ENCODE assay signal across 8 mouse cellular contexts in the genomic region with DNA sequence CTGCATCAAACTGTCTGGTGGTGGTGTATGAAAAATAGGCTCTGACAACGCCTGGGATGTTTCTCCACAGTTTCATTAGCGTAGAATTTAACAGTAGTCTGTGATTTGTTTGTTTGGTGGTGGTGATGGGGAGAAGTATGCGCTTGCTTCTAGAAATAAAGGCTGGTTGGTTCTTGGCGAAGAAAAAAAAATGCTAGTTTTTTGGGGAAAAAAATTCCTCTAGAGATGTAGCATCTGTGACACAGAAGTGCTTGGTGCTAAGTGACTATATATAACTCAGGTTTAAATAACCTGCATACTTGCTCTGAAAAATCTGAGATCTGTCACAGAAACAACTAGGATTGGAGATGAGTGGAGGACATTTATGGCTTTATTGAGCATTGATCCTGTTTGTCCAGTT. TPM values are rescaled to one million over a fixed set of nuclear protein-coding genes. Genes with fewer than 3 reads are reported as not detected.
DNase-seq lines count a peak whose midpoint lies in the region; ATAC-seq lines count a peak whose summit lies in the region.

No protein-coding gene starts in this region.

- peak overlapping the region; percentile 98 for H3K4me3 ChIP-seq in heart, embryonic 15.5 days
- H3K4me3 ChIP-seq in embryonic facial prominence, embryonic 10.5 days, result peak overlapping the region; percentile 92; the same call in 1 of the 2 replicates
- H3K4me3 ChIP-seq in hindbrain, embryonic 16.5 days (ENCODE audit: low read length), result peak overlapping the region; percentile 96
- peak overlapping the region; percentile 80 for H3K4me3 ChIP-seq in midbrain, embryonic 15.5 days

- H3K4me2 ChIP-seq in heart, embryonic 15.5 days, result peak overlapping the region; percentile 98
- peak overlapping the region; percentile 74 for H3K4me2 ChIP-seq in hindbrain, embryonic 16.5 days (ENCODE audit: low read length)
- H3K4me2 ChIP-seq in midbrain, embryonic 15.5 days, result peak overlapping the region; percentile 80

- no peaks in the 10 kb centered on the region for H3K27me3 ChIP-seq in heart, embryonic 15.5 days
- H3K27me3 ChIP-seq in embryonic facial prominence, embryonic 10.5 days (replicated peaks; ENCODE audit: low read depth, poor library complexity, severe bottlenecking), result peaks cover 24% of the 10 kb centered on the region
- H3K27me3 ChIP-seq in hindbrain, embryonic 16.5 days (replicated peaks; ENCODE audit: control insufficient read depth, insufficient read depth, low read length), result no peaks in the 10 kb centered on the region
- no peaks in the 10 kb centered on the region for H3K27me3 ChIP-seq in midbrain, embryonic 15.5 days (replicated peaks)

- no peaks in the 10 kb centered on the region for H3K36me3 ChIP-seq in heart, embryonic 15.5 days
- H3K36me3 ChIP-seq in embryonic facial prominence, embryonic 10.5 days (replicated peaks), result no peaks in the 10 kb centered on the region
- no peaks in the 10 kb centered on the region for H3K36me3 ChIP-seq in hindbrain, embryonic 16.5 days (ENCODE audit: control insufficient read depth, insufficient read depth, low read length)
- no peaks in the 10 kb centered on the region for H3K36me3 ChIP-seq in midbrain, embryonic 15.5 days (replicated peaks)

- WGBS in heart, embryonic 15.5 days, result 49% methylated on average over 4 of the region's 4 CpGs
- WGBS in embryonic facial prominence, embryonic 10.5 days, result 29% methylated on average over 4 of the region's 4 CpGs
- 24% methylated on average over 4 of the region's 4 CpGs for WGBS in hindbrain, embryonic 16.5 days
- WGBS in midbrain, embryonic 15.5 days, result 30% methylated on average over 4 of the region's 4 CpGs

- no peak for ATAC-seq in heart, embryonic 15.5 days (replicated peaks; ENCODE audit: insufficient number of reproducible peaks, insufficient read depth, low FRiP score, low read depth)
- ATAC-seq in hindbrain, embryonic 16.5 days, result no peak
- no peak for ATAC-seq in midbrain, embryonic 15.5 days (replicated peaks)

- H3K9ac ChIP-seq in heart, embryonic 15.5 days, result peak overlapping the region; percentile 89; the same call in 1 of the 2 replicates
- H3K9ac ChIP-seq in hindbrain, embryonic 16.5 days (ENCODE audit: low read depth, low read length), result peak overlapping the region; percentile 92
- H3K9ac ChIP-seq in midbrain, embryonic 15.5 days, result peak overlapping the region; percentile 67

- no peaks in the 10 kb centered on the region for H3K9me3 ChIP-seq in heart, embryonic 15.5 days (replicated peaks)
- H3K9me3 ChIP-seq in embryonic facial prominence, embryonic 10.5 days, result no peaks in the 10 kb centered on the region
- H3K9me3 ChIP-seq in hindbrain, embryonic 16.5 days (ENCODE audit: control insufficient read depth, low read length), result no peaks in the 10 kb centered on the region
- H3K9me3 ChIP-seq in midbrain, embryonic 15.5 days, result no peaks in the 10 kb centered on the region

- no peak for DNase-seq in heart, postnatal 25 days (ENCODE audit: low spot score)
- DNase-seq in embryonic facial prominence, embryonic 10.5 days (ENCODE audit: low spot score), result no peak
- DNase-seq in left cerebral cortex, adult 18-20 months (ENCODE audit: low spot score in 2 of 2), result no peak
- DNase-seq in gastrocnemius, adult 8-10 months (ENCODE audit: low spot score in 2 of 2), result no peak
- DNase-seq in layer of hippocampus, adult 11-12 months (ENCODE audit: low spot score), result no peak

- intact Hi-C loops in heart, postnatal 25 days (cut with DNase I), result loop anchor here (2.0 to 5.0 kb wide), 3 partner anchors 76 to 319 kb away; no protein-coding TSS in a partner anchor

- H3K27ac ChIP-seq in heart, embryonic 15.5 days, result peak overlapping the region; percentile 90; the same call in 1 of the 2 replicates
- H3K27ac ChIP-seq in embryonic facial prominence, embryonic 10.5 days (replicated peaks), result no peak overlapping the region
- H3K27ac ChIP-seq in hindbrain, embryonic 16.5 days (ENCODE audit: low read depth, low read length), result no peak overlapping the region
- H3K27ac ChIP-seq in midbrain, embryonic 15.5 days, result no peak overlapping the region

- H3K4me1 ChIP-seq in heart, embryonic 15.5 days (replicated peaks), result peaks cover 23% of the 10 kb centered on the region
- peaks cover 39% of the 10 kb centered on the region for H3K4me1 ChIP-seq in embryonic facial prominence, embryonic 10.5 days
- H3K4me1 ChIP-seq in hindbrain, embryonic 16.5 days (ENCODE audit: control insufficient read depth, insufficient read depth, low read depth, low read length), result peaks cover 15% of the 10 kb centered on the region
- peaks cover 22% of the 10 kb centered on the region for H3K4me1 ChIP-seq in midbrain, embryonic 15.5 days

RNA-seq across cellular contexts. Expression of a gene that starts 1.5 kb away (rescaled TPM):
- 15.9 and 23.8 TPM in 2 replicates for polyA plus RNA-seq in heart, embryonic 15.5 days (2015; fragmentation: Nextera tagmentation; extraction: Ambion mirVana)
- 10 to 100 TPM; 30.8 to 34.6 TPM for total RNA-seq in heart, postnatal 25 days (2021)
- polyA plus RNA-seq in embryonic facial prominence, embryonic 10.5 days (2016; fragmentation: Nextera tagmentation; extraction: Ambion mirVana), result 14.6 and 16.4 TPM in 2 replicates
- 4.8 and 10.7 TPM in 2 replicates for polyA plus RNA-seq in hindbrain, embryonic 16.5 days (2015; fragmentation: Nextera tagmentation; extraction: Ambion mirVana)
- 9.6 and 10.6 TPM in 2 replicates for polyA plus RNA-seq in midbrain, embryonic 15.5 days (2015; fragmentation: Nextera tagmentation; extraction: Ambion mirVana)
- total RNA-seq in left cerebral cortex, adult 18-20 months (2021), result 10 to 100 TPM; 53.1 to 61.2 TPM
- total RNA-seq in gastrocnemius, adult 8-10 months (2022), result 10 to 100 TPM; 14.7 to 21.4 (median 18.0) TPM
